Mouse (Mus musculus) megakaryocyte, embryonic 14.5 days (primary cell): ENCODE data around the gene Wap. TPM values are rescaled to one million over a fixed set of nuclear protein-coding genes. Genes with fewer than 3 reads are reported as not detected.

ENCODE experiments used
- H3K27me3 ChIP-seq: replicated peaks from 2 replicates; pipeline ENCODE3; 2012; ENCODE audit warnings: inconsistent platforms
- H3K36me3 ChIP-seq: replicated peaks from 2 replicates; pipeline ENCODE3; 2012; ENCODE audit warnings: low read length, inconsistent platforms, mixed read lengths
- H3K4me1 ChIP-seq: 2 replicates; pipeline ENCODE4 v1.6.1; 2012; ENCODE audit warnings: inconsistent platforms
- H3K4me3 ChIP-seq: replicated peaks from 2 replicates; pipeline ENCODE3; 2012; ENCODE audit warnings: moderate library complexity, mild to moderate bottlenecking, inconsistent platforms
- H3K9me3 ChIP-seq: 2 replicates; pipeline ENCODE4 v1.6.1; 2012; ENCODE audit warnings: inconsistent platforms
- FLI1 ChIP-seq: IDR thresholded peaks from 2 replicates; pipeline ENCODE4 v1.6.1; 2012; ENCODE audit warnings: low read length, inconsistent platforms, mixed read lengths
- GATA1 ChIP-seq: IDR thresholded peaks from 3 replicates; pipeline ENCODE4 v1.6.1; 2012; ENCODE audit warnings: mixed read lengths, low read length, inconsistent platforms, borderline replicate concordance
- polyA plus RNA-seq: library from polyadenylated mRNA; stranded (reverse); fragments of >175 nt; gene quantifications from 2 replicates; pipeline ENCODE4 v1.2.3, GENCODE M21; 2012; ENCODE audit warnings: low replicate concordance; ENCODE audit not compliant: insufficient read depth

The Wap gene
- polyA plus RNA-seq, 1 experiment = not detected

- H3K36me3 ChIP-seq = peaks cover 18% of the 10 kb centered on the region
- TF ChIP-seq FLI1 (no peak), GATA1 (no peak)
- peak within 1 kb of the TSS; percentile 87 for H3K4me3 ChIP-seq
- H3K4me1 ChIP-seq = peaks cover 56% of the 10 kb centered on the region
- peaks cover 57% of the 10 kb centered on the region for H3K27me3 ChIP-seq
- no peaks in the 10 kb centered on the region for H3K9me3 ChIP-seq
Measured at GRCm38 (mm10) chr11:6605491-6606399, 32.7 kb downstream of the Wap start, which contains the start of gene Nacad. TSS of gene Nacad (minus strand) at chr11:6606053.

- H3K27me3 ChIP-seq = peaks cover 57% of the 10 kb centered on the region
- TF ChIP-seq GATA1 = no peak
- TF ChIP-seq FLI1 = no peak
- H3K9me3 ChIP-seq = no peaks in the 10 kb centered on the region
- peaks cover 61% of the 10 kb centered on the region for H3K4me1 ChIP-seq
- peak overlapping the region; percentile 87 for H3K4me3 ChIP-seq
- H3K36me3 ChIP-seq = peaks cover 18% of the 10 kb centered on the region
Measured at GRCm38 (mm10) chr11:6605021-6605481, 33.4 kb downstream of the Wap start.

- Histone ChIP-seq H3K27me3 (peaks cover 57% of the 10 kb centered on the region), H3K4me1 (peaks cover 64% of the 10 kb centered on the region)
- TF ChIP-seq FLI1 (no peak), GATA1 (no peak)
Measured at GRCm38 (mm10) chr11:6604604-6604936, 33.9 kb downstream of the Wap start.

GRCm38 (mm10) chr11:6603887-6604603 lies 34.4 kb downstream of the Wap start:
- H3K4me1 ChIP-seq = peaks cover 64% of the 10 kb centered on the region
- no peaks in the 10 kb centered on the region for H3K9me3 ChIP-seq
- peaks cover 26% of the 10 kb centered on the region for H3K36me3 ChIP-seq
- no peak overlapping the region for H3K4me3 ChIP-seq
- TF ChIP-seq GATA1 = no peak
- TF ChIP-seq FLI1 = no peak
- H3K27me3 ChIP-seq = peaks cover 57% of the 10 kb centered on the region

More at GRCm38 (mm10) chr11:6604604-6604936, 33.9 kb downstream of the Wap start:
- Histone ChIP-seq H3K4me3 (no peak overlapping the region), H3K36me3 (peaks cover 22% of the 10 kb centered on the region), H3K9me3 (no peaks in the 10 kb centered on the region)

GRCm38 (mm10) chr11:6603224-6603623 lies 35.2 kb downstream of the Wap start:
- peaks cover 57% of the 10 kb centered on the region for H3K27me3 ChIP-seq
- H3K36me3 ChIP-seq = peaks cover 34% of the 10 kb centered on the region
- peaks cover 64% of the 10 kb centered on the region for H3K4me1 ChIP-seq
- no peak overlapping the region for H3K4me3 ChIP-seq
- H3K9me3 ChIP-seq = no peaks in the 10 kb centered on the region
- TF ChIP-seq GATA1 (no peak), FLI1 (no peak)

- Histone ChIP-seq H3K9me3 (no peaks in the 10 kb centered on the region), H3K27me3 (peaks cover 57% of the 10 kb centered on the region), H3K4me1 (peaks cover 67% of the 10 kb centered on the region), H3K36me3 (peaks cover 40% of the 10 kb centered on the region), H3K4me3 (no peak overlapping the region)
- TF ChIP-seq FLI1 (no peak), GATA1 (no peak)
Measured at GRCm38 (mm10) chr11:6602662-6603061, 35.8 kb downstream of the Wap start.

GRCm38 (mm10) chr11:6601649-6602480 lies 36.6 kb downstream of the Wap start:
- Histone ChIP-seq H3K4me1 (peaks cover 66% of the 10 kb centered on the region), H3K9me3 (no peaks in the 10 kb centered on the region), H3K27me3 (peaks cover 52% of the 10 kb centered on the region), H3K4me3 (peak overlapping the region; percentile 44), H3K36me3 (peaks cover 48% of the 10 kb centered on the region)
- TF ChIP-seq GATA1 (no peak), FLI1 (no peak)

- Histone ChIP-seq H3K9me3 (no peaks in the 10 kb centered on the region), H3K4me3 (no peak overlapping the region), H3K36me3 (peaks cover 63% of the 10 kb centered on the region), H3K4me1 (peaks cover 55% of the 10 kb centered on the region), H3K27me3 (peaks cover 38% of the 10 kb centered on the region)
- no peak for TF ChIP-seq GATA1
- no peak for TF ChIP-seq FLI1
Measured at GRCm38 (mm10) chr11:6600284-6600944, 38.0 kb downstream of the Wap start.

- H3K27me3 ChIP-seq = peaks cover 32% of the 10 kb centered on the region
- no peak for TF ChIP-seq GATA1
- no peak for TF ChIP-seq FLI1
- H3K9me3 ChIP-seq = no peaks in the 10 kb centered on the region
- H3K4me3 ChIP-seq = no peak overlapping the region
- peaks cover 55% of the 10 kb centered on the region for H3K4me1 ChIP-seq
- H3K36me3 ChIP-seq = peaks cover 68% of the 10 kb centered on the region
Measured at GRCm38 (mm10) chr11:6599831-6600230, 38.6 kb downstream of the Wap start.
